Mouse (Mus musculus): Measurements from ENCODE around the gene Gcn1l1. TPM values are rescaled to one million over a fixed set of nuclear protein-coding genes. Genes with fewer than 3 reads are reported as not detected.
A peak's percentile ranks its signal among the peaks of the same experiment; 100 is the strongest.

Gcn1l1 gene
- polyA plus RNA-seq, 2 experiments: 11.4 to 14.8 TPM

GRCm38 (mm10) chr5:115543509-115544253 lies 21.4 kb upstream of the Gcn1l1 start:
- Histone ChIP-seq H3K27ac (peak overlapping the region; percentile 39), H3K4me2 (ENCODE audit: low read depth) (peak overlapping the region; percentile 50), H3K9me3 (ENCODE audit: control insufficient read depth, low read length) (no peaks in the 10 kb centered on the region), H3K9ac (replicated peaks) (no peak overlapping the region), H3K4me3 (ENCODE audit: insufficient read depth in 1 of 2, low read depth in 2 of 2, low read length in 2 of 2) (peak overlapping the region; percentile 5 to 26; a peak in 2 of 4 replicates), H3K27me3 (ENCODE audit: control insufficient read depth, insufficient read depth, low read length) (no peaks in the 10 kb centered on the region), H3K36me3 (replicated peaks; ENCODE audit: control insufficient read depth, insufficient read depth, low read depth) (peaks cover 2% of the 10 kb centered on the region; the same call in 1 of the 2 replicates), H3K4me1 (replicated peaks; ENCODE audit: control insufficient read depth in 2 of 2, insufficient read depth in 2 of 2, low read length in 1 of 2) (peaks cover 5 to 15% of the 10 kb centered on the region in 2 experiments; a peak in 3 of 4 replicates)
- DNase-seq (ENCODE audit: low read depth in 3 of 3, low spot score in 3 of 3): no peak
- peak; percentile 70 for ATAC-seq (ENCODE audit: insufficient read depth)
- TF ChIP-seq EP300 (IDR thresholded peaks at IDR 0.05; ENCODE audit: low read depth): no peak
- no peak for TF ChIP-seq CTCF (IDR thresholded peaks at IDR 0.05; ENCODE audit: low read depth)
- WGBS (ENCODE audit: insufficient replicate concordance): 45% methylated on average over 17 of the region's 17 CpGs

DNA sequence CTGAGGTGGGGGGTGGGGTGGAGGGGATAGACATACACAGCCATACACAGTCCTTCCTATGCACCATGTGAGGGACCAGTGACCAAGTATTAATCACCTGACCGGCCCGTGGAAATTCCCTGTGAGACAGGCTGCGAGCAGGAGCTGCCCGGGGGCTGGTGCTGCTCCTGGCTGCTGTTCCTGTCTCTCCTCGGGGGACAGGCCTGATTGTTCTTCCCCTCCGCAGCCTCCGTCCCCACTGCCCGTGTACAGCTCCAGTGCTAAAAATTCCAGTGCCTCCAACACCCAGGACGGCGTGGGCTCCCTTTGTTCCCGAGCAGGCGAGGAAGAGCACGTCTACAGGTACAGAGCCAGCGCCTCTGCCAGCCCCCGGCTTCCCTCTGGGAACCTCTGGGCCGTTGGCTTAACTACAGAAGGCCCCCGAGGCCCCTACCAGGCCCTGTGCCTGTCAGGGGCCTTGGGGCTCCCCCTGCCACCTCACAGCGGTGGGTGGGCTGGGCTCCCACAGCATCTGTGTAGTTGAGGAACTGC lies 20.3 kb upstream of the Gcn1l1 start:
- no peak overlapping the region for H3K4me3 ChIP-seq (ENCODE audit: insufficient read depth in 1 of 2, low read depth in 2 of 2, low read length in 2 of 2)
- ATAC-seq (ENCODE audit: insufficient read depth) (no peak), DNase-seq (ENCODE audit: low read depth in 3 of 3, low spot score in 3 of 3) (no peak)
- WGBS (ENCODE audit: insufficient replicate concordance): 55% methylated on average over 18 of the region's 18 CpGs
- no peaks in the 10 kb centered on the region for H3K27me3 ChIP-seq (ENCODE audit: control insufficient read depth, insufficient read depth, low read length)
- H3K36me3 ChIP-seq (replicated peaks; ENCODE audit: control insufficient read depth, insufficient read depth, low read depth): peaks cover 2% of the 10 kb centered on the region; the same call in 1 of the 2 replicates
- H3K27ac ChIP-seq: no peak overlapping the region
- no peaks in the 10 kb centered on the region for H3K9me3 ChIP-seq (ENCODE audit: control insufficient read depth, low read length)
- H3K4me2 ChIP-seq (ENCODE audit: low read depth): no peak overlapping the region
- no peak overlapping the region for H3K9ac ChIP-seq (replicated peaks)
- TF ChIP-seq EP300 (IDR thresholded peaks at IDR 0.05; ENCODE audit: low read depth) (no peak), CTCF (IDR thresholded peaks at IDR 0.05; ENCODE audit: low read depth) (no peak)
- H3K4me1 ChIP-seq (replicated peaks; ENCODE audit: control insufficient read depth in 2 of 2, insufficient read depth in 2 of 2, low read length in 1 of 2): peaks cover 5 to 15% of the 10 kb centered on the region in 2 experiments; a peak in 3 of 4 replicates

- TF ChIP-seq CTCF (IDR thresholded peaks at IDR 0.05; ENCODE audit: low read depth) (no peak), EP300 (IDR thresholded peaks at IDR 0.05; ENCODE audit: low read depth) (no peak)
- H3K9me3 ChIP-seq (ENCODE audit: control insufficient read depth, low read length): no peaks in the 10 kb centered on the region
- H3K9ac ChIP-seq (replicated peaks): no peak overlapping the region
- 88% methylated on average over 14 of the region's 14 CpGs for WGBS (ENCODE audit: insufficient replicate concordance)
- H3K36me3 ChIP-seq (replicated peaks; ENCODE audit: control insufficient read depth, insufficient read depth, low read depth): peaks cover 2% of the 10 kb centered on the region; the same call in 1 of the 2 replicates
- H3K27me3 ChIP-seq (ENCODE audit: control insufficient read depth, insufficient read depth, low read length): no peaks in the 10 kb centered on the region
- H3K4me3 ChIP-seq (ENCODE audit: insufficient read depth in 1 of 2, low read depth in 2 of 2, low read length in 2 of 2): no peak overlapping the region
- no peak for ATAC-seq (ENCODE audit: insufficient read depth)
- H3K4me1 ChIP-seq (replicated peaks; ENCODE audit: control insufficient read depth in 2 of 2, insufficient read depth in 2 of 2, low read length in 1 of 2): peaks cover 5 to 15% of the 10 kb centered on the region in 2 experiments; a peak in 3 of 4 replicates
- no peak for DNase-seq (ENCODE audit: low read depth in 3 of 3, low spot score in 3 of 3)
- no peak overlapping the region for H3K27ac ChIP-seq
- no peak overlapping the region for H3K4me2 ChIP-seq (ENCODE audit: low read depth)
Measured at GRCm38 (mm10) chr5:115545636-115546035, 19.4 kb upstream of the Gcn1l1 start.

DNA sequence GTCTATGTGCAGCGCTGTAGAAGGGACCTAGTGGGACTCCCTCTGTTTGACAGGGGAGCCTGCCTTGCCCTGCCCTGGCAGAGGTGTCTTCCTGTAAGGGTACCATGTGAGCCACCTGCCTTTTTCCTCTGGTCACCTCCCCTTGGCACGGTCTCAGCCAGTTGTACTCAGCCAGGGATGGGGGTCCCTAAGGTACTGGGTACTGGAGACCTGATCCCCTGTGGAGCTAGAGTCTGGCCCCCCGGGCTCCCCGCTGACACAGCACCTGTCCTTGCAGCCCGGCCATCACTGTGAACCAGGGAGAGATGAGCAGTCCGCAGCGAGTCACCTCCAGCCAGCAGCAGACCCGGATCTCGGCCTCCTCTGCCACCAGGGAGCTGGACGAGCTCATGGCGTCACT lies 18.5 kb upstream of the Gcn1l1 start:
- WGBS (ENCODE audit: insufficient replicate concordance): 80% methylated on average over 11 of the region's 11 CpGs
- peaks cover 2% of the 10 kb centered on the region; the same call in 1 of the 2 replicates for H3K36me3 ChIP-seq (replicated peaks; ENCODE audit: control insufficient read depth, insufficient read depth, low read depth)
- no peak for DNase-seq (ENCODE audit: low read depth in 3 of 3, low spot score in 3 of 3)

GRCm38 (mm10) chr5:115547014-115547413 lies 18.0 kb upstream of the Gcn1l1 start:
- ATAC-seq (ENCODE audit: insufficient read depth): no peak
- Histone ChIP-seq H3K4me3 (ENCODE audit: insufficient read depth in 1 of 2, low read depth in 2 of 2, low read length in 2 of 2) (no peak overlapping the region), H3K27me3 (ENCODE audit: control insufficient read depth, insufficient read depth, low read length) (no peaks in the 10 kb centered on the region), H3K4me2 (ENCODE audit: low read depth) (no peak overlapping the region), H3K4me1 (replicated peaks; ENCODE audit: control insufficient read depth in 2 of 2, insufficient read depth in 2 of 2, low read length in 1 of 2) (peaks cover 5 to 14% of the 10 kb centered on the region in 2 experiments; a peak in 3 of 4 replicates), H3K9ac (replicated peaks) (no peak overlapping the region), H3K9me3 (ENCODE audit: control insufficient read depth, low read length) (no peaks in the 10 kb centered on the region), H3K36me3 (replicated peaks; ENCODE audit: control insufficient read depth, insufficient read depth, low read depth) (peaks cover 2% of the 10 kb centered on the region; the same call in 1 of the 2 replicates), H3K27ac (no peak overlapping the region)
- 78% methylated on average over 6 of the region's 6 CpGs for WGBS (ENCODE audit: insufficient replicate concordance)
- TF ChIP-seq EP300 (IDR thresholded peaks at IDR 0.05; ENCODE audit: low read depth) (no peak), CTCF (IDR thresholded peaks at IDR 0.05; ENCODE audit: low read depth) (no peak)
- no peak for DNase-seq (ENCODE audit: low read depth in 3 of 3, low spot score in 3 of 3)

More for the DNA sequence above, 18.5 kb upstream of the Gcn1l1 start:
- Histone ChIP-seq H3K9me3 (ENCODE audit: control insufficient read depth, low read length) (no peaks in the 10 kb centered on the region), H3K9ac (replicated peaks) (no peak overlapping the region), H3K27ac (no peak overlapping the region), H3K4me2 (ENCODE audit: low read depth) (no peak overlapping the region), H3K4me1 (replicated peaks; ENCODE audit: control insufficient read depth in 2 of 2, insufficient read depth in 2 of 2, low read length in 1 of 2) (peaks cover 5 to 15% of the 10 kb centered on the region in 2 experiments; a peak in 3 of 4 replicates), H3K4me3 (ENCODE audit: insufficient read depth in 1 of 2, low read depth in 2 of 2, low read length in 2 of 2) (no peak overlapping the region), H3K27me3 (ENCODE audit: control insufficient read depth, insufficient read depth, low read length) (no peaks in the 10 kb centered on the region)
- TF ChIP-seq CTCF (IDR thresholded peaks at IDR 0.05; ENCODE audit: low read depth): no peak
- no peak for TF ChIP-seq EP300 (IDR thresholded peaks at IDR 0.05; ENCODE audit: low read depth)
- no peak for ATAC-seq (ENCODE audit: insufficient read depth)
